Mouse (Mus musculus) spleen, adult 2 months (tissue): ENCODE measurements around the gene Cnrip1.

Experiments used
- CTCF ChIP-seq: fragments of 200-500 bp; IDR thresholded peaks from 2 replicates; pipeline ENCODE4 v1.5.1; 2011; ENCODE audit warnings: mild to moderate bottlenecking, inconsistent platforms; ENCODE audit not compliant: insufficient read depth, insufficient read length, insufficient replicate concordance; ENCODE audit errors: extremely low read depth
- POLR2A ChIP-seq: fragments of 200-500 bp; IDR thresholded peaks from 2 replicates; pipeline ENCODE4 v1.6.1; 2011; ENCODE audit warnings: low read depth, low read length, inconsistent platforms

DNA sequence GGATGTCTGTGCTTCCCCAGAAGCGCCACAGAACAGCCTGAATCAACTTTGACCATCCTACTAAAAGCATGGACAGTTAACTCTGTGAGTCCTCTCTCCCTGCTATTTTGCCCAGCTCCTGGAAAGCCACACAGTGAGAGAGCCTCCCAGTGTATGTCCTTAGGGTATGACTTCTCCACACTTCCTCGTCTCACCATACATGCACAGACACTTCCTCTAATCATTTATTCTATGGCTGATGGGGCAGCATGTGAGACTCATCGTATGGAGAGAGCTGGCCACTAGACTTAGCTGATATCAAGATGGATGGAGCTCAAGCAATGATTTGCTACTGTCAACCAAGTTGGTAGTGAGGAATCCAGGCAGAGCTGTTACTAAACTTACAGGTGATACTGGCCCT lies 27.4 kb upstream of the Cnrip1 start:
- TF ChIP-seq CTCF, result no peak
- TF ChIP-seq POLR2A, result no peak
